Mouse (Mus musculus) kidney, postnatal 10 days (tissue): ENCODE measurements at regions not wholly inside any gene's neighbourhood (a gene's known extent, or its start where the extent isn't known, plus 50 kb on each side); places are given as distances from the start of the nearest gene placed in this dataset.

ENCODE experiments used
- DNase-seq: peaks from one replicate; pipeline ENCODE4 v3.0.0; 2021; ENCODE audit warnings: mixed read lengths

DNA sequence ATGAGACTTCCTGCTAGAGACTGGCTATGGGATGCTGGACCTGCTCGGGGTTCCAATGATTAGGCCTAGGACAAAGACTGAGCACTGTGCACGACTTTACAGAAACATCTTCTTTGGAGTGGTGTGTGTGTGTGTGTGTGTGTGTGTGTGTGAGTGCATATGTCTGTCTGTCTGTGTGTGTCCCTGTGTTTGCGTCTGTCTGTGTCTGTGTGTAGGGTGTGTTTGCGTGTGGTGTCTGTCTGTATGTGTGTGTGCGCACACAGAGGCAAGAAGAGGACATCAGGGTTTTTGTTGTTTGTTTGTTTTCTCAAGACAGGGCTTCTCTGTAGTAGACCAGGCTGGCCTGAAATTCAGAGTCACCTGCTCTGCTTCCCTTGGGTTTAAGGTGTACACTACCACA is 51.9 kb upstream of the Slco4a1 start:
- DNase-seq, result no peak

GRCm38 (mm10) chr2:180403621-180404020 is 52.4 kb upstream of the Slco4a1 start:
- no peak for DNase-seq

DNA sequence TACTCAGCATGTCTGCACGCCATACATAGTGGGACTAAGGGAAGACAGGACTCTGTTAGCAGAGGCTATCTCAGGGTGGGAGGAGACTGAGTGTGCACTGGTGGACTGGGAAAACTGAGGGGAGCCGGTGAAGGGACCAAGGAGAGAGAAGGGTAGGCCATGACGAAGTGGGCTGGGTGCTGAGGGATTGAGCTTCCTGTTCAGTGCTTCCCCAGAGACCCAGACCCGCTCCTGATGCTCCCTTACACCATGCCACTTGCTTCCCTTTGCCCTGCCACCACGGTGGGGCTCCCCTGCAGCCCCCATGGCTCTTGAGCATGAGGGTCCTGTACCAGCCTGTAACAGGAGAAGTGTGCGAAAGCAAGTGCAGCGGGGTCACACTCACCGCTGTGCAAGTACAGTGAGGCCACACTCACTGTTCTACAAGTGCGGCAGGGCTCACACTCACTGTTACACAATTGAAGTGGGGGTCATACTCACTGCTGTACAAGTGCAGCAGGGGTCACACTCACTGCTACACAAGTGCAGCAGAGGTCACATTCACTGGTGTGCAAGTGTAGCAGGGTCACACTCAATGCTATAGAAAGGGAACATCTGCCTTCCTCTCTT is 53.1 kb upstream of the Slco4a1 start:
- no peak for DNase-seq

- no peak for DNase-seq
Observed at GRCm38 (mm10) chr2:180402433-180402832, 53.6 kb upstream of the Slco4a1 start.

DNA sequence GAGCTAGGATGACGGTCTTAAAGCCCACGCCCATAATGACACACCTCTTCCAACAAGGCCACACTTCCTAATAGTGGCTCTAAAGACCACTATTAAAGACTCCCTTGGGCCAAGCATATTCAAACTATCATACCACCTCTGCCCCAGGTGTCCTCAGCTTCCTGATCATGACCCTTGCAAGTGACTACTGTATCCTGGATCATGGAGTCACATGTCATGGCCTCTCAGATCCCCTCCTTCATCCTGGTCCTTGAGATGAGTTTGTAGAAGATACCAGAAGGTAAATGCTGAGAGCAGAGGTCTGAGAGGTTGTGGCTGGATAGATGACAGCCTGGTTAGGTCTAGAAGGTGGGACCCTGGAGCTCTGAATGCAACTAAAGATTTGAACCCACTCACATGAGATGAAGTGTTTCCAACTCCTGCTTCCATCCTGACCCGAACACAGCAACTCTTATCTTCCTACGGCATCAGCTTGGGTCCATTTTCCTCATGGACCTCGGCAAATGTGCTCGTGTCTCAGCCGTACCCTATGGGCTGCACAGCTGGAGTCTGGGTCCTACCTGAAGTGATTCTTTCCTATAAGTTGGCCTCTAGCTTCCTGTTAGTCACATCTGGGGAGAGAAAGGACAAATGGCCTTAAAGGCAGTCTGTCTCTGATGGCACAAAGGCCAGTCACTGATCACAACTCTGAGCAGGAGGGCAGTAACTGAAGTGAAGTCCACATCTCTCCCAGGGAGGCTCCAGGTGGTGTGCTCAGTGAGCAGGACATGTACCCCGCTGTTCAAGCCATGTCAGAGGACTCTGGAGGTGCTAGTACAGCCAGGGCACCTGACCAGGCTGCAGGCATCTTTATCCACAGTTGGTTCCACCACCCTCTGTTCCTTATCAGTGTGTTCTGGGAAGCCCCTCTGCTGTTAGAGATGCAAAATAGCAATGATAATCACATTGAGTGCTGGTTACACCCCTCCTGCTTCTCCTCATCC is 54.3 kb upstream of the Slco4a1 start:
- DNase-seq, result no peak

- DNase-seq, result no peak
Observed at GRCm38 (mm10) chr2:180400514-180401019, 55.5 kb upstream of the Slco4a1 start.

DNA sequence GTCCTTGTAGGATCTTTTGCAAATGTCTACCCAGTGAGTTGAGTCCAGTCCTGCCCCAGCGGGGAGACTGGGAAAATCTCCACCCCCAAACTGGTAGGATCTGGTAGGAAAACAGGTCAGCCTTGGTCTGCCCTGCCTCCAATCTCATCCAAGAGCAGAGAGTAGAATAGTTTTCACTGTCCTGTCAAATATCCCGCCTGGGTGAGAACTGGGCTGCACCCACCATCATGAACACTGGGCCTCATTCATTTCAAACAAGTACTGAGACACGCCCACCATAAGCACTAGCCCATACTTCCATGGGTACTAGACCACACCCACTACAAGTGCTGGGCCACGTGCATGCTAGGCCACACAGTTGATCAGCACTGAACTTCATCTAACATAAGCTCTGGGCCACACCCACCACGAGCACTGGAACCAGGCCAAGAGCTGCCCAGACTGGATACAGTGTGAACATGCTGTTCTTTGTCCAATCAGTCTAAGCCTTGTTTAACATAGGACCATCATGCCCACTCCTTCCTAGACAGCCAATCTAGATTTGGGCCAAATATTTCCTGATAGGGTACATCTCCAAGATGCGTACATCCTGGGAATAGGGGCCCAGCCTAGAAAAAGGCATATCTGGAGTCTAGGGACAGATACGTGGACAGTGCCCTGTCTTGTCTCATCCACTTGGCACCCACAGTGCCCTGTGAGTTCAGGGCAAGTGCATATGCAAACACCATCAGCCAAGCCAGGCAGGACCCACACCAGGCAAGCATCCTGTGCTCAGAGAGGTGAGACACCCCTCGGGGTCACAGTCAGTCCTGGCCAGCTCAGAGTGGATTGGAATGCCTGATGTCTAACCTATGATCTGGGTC is 56.2 kb upstream of the Slco4a1 start:
- DNase-seq, result peak; percentile 19

DNA sequence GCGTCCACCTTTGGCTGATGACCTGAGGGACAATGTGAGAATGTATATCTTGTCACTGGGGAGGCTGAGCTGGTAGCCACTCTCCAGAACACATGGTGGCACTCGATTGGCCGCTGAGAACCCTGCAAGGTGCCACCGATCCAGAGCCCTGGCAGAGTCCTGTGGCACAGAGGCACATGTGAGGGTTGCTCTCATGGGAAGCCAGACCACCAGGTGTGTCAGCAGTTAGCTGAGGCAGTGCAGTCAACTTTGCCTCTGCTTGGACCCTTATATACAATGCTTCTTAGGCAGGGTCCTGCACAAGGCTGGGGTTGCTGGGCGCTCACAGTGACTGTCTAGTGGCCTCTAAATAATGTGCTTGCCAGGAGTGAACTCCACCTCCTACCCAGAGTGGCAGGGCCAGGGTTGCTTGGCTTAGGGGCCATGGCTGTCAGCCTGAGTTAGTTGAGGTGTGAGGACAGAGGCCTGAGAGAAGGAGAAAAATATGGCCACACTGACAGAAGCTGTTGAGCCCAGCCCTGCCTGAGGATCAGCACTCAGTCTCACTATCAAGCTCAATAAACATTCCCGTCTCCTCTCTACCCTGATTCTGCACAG is 57.1 kb upstream of the Slco4a1 start:
- no peak for DNase-seq

DNA sequence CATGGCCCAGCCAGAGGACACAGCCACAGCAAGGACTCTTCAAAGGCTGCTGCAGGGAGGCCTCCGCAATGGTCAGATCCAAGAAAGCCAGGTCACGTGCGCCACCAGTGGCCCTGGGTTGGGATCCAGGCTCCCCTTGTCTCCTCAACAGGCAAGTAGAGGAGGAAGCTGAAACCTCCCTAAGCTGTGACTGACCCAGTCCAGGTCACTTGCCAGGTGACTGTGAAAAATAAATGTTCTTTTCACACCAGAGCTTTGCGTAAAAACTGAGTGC is 57.6 kb upstream of the Slco4a1 start:
- DNase-seq, result no peak

DNA sequence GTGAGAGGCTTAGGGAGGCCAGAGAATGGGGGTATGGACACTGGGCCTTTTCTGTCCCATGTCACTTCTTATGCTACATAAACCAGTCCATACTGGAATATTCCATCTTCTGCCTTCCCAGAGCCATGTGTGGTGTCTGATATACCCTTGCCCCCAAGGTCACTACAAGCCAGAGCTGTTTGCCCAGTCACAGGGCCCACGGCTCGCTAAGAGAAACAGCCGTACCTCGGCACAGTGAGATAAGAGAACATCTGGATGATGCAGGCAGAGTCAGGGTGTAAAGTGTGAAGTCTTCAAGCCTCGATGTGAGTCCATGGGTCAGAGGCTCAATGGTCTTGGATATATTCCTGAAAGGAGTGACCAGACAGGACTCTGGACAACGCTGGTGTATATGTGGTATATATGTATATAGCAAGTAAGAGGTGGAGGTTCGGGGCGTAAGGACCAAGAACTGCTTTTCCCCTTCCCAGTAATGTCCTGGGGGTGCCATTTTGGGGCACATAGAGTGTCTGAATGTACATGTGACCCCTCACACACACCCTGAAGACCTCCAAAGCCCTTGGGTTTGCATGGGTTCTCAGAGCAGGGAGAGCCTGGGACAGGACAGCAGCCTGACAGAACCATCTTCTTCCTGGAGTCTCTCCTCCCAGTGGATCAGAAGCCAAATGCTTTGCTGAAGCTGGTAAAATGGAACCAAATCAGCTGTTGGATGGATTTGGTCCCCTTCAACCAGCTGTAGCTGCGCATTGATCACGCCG is 58.1 kb upstream of the Slco4a1 start:
- DNase-seq, result no peak

DNA sequence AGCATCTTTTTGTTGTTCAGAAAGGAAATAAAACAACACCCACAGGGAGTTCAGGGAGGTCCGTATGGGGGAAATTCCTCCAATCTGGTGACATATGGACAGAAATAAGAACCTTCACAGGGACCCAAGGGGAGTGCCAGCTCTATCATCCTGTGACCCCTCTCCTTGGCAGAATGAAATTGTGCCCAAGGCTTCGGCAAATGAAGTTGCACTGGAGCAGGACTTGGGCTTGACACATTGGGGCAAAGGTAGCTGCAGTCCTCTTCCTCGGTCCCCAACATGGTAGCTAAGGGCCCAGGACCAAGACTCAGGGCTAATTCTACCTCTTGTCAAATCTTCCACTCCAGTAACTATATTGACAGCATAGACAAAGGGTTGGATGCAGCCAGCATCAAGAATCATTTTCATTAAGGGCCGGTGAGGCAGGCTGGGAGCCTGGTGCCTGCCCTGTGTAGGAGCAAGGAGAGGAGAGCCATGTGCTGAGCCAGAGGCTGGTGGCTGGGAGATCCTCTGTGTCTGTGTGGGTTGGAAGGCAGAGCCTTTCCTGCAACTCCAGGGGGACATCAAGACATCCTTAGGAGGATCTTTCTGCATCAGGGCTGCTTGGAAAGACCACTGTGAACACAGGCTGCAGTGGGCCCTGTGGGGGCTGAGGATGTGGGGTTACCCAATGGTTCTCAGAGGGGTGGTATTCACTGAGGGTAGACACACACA is 59.2 kb upstream of the Slco4a1 start:
- no peak for DNase-seq

- no peak for DNase-seq
Observed at GRCm38 (mm10) chr2:180396211-180396610, 59.8 kb upstream of the Slco4a1 start.

DNA sequence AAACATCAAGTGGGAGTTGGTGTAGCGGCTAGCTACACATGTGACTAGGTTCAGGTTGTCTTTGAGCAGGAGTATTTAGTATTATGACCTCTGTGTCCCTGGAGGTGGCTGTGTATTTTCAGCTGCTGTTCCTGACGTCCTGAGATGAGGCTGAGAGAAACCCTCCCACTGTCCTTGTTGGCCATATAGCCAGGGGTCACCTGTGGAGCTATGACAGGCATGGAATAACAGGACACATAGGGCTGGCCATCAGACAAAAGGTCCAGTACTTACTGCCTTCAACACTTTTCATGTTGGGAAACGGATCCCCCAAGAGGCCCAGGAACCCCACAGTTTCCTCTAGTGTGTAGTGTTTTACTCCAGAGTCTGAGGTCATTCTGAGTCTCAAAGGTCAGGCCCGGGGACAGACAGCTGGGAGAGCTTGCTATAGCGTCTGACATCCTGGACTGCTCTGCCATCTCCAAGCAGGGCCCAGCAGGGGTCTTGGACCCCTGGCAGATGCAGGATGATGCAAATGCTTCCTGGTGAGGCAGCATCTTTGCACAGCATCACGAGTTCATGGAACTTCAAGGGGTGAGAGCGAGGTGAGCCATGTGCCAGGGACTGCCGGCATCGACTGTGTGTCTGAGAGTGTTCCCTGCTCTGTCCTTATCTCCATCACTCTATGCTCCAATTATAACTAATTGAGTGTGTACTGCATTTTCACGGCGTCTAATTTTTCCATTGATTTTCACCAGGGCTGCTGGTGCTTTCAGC is 60.6 kb upstream of the Slco4a1 start:
- no peak for DNase-seq

- no peak for DNase-seq
Observed at GRCm38 (mm10) chr2:180392846-180393700, 58.6 kb upstream of the Gata5 start.

DNA sequence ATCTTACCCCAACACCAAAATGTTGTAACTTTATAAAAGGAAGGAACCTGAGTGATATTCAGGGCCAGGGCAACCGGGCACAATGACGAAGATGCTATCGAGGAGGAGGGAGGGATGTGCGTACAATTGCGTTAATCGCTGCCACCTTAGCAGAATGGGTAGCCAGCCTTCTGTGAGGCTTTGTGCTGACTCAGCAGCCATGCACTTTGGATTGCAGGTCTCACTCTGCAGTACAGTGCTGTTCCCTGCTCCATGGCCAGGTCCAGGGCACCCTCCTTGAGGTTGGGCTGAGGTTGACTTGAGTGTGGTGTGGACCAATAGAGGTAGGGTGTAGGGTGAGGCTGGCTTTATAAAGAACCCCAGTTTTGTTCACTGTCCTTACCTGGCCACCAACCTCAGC is 57.8 kb upstream of the Gata5 start:
- DNase-seq, result no peak

DNA sequence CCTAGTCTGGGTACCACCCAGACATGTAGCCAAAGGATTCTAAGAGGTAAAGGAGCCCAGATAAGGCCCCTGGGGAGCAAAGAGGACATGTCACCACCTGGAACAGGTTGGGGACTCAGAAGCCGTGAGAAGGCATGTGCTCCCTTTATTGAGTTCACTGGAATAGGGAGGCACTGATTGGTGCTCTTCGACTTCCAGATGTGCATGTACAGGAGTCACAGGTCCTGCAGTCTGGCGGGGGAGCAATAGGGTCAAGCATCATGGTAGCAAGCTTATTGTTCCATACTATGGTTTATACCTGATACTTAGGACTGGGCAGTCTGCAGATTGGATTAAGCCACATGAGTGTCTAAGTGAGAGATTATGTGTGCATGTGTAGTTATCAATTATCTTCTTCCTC is 56.9 kb upstream of the Gata5 start:
- DNase-seq, result no peak

DNA sequence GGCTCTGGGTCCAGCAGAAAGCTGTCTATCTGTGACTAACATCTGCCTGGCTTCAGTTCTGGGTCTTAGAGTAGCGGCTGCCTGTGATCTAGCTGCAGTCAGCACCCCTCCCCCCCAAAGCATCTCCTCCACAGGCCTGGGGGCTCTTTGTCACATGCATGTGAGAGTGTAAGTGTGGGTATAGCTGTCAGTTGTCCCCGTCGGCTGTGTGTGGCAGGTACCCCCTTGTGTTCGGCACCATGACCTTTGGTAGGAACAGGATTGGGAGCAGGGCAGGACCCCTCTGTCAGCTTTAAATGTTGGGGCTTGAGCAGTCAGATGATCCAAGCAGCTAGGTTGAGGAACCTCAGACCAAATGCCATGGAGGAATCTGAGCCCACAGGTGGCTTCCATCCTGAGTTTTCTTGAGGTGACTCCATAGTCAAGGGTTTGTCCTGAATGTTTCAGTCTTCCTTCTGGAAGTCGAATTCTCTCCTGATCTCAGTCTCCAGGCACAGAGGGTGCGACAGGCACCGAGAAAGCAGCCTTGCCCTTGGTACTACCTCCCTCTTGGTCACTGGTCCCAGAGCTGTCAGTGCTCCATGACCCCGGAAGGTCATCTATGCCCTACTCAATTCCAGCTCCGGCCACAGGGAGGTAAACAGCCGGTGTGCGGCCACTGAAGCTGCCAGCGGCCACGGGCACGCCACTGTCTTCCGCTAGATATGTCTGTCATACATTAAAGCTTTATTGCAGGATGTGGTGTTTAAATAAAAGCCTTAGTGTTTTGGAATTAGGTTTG is 55.9 kb upstream of the Gata5 start:
- no peak for DNase-seq

DNA sequence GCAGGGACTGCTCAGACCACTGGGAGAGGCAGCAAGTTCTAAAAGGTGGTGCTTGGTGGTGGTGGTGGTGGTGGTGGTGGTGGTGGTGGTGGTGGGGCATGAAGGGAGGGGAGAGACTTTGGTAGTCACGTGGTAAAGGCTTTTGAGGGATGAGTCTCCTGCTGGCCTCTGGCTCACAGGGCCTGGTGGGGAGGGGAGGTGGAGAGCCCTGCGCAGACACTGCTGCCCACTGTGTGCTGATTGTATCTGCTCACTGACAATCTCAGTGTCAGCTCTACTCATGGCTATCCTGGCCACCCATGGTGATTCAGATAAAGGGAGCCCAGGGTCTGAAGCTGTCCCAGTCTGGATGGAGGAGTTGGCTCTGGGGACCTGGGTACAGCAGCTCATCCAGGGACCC is 55.0 kb upstream of the Gata5 start:
- DNase-seq, result no peak

- DNase-seq, result no peak
Observed at GRCm38 (mm10) chr2:180389013-180389412, 54.5 kb upstream of the Gata5 start.
